Mouse (Mus musculus) layer of hippocampus, adult 9-10 months (tissue): ENCODE results near the gene Zc3h13.
A peak's percentile ranks its signal among the peaks of the same experiment; 100 is the strongest.

Source experiments
- DNase-seq: peaks from one replicate; pipeline ENCODE4 v3.0.0; 2022; ENCODE audit warnings: low spot score

Gene Zc3h13

DNA sequence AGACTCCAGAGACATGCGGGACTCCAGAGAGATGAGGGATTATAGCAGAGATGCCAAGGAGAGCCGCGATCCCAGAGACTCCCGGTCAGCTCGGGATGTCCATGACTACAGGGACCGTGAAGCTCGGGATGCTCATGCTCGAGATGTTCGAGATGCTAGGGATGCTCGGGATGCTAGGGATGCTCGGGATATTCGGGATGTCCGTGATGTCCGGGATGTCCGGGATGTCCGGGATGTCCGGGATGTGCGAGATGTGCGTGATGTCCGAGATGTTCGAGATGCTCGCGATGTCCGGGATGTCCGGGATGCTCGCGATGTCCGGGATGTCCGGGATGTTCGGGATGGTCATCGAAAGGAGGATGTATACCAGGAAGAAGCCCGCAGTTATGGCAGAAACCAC, 39.2 kb downstream of the Zc3h13 start:
- no peak for DNase-seq

- no peak for DNase-seq
Measured at GRCm38 (mm10) chr14:75328062-75328461, 43.9 kb downstream of the Zc3h13 start.

DNA sequence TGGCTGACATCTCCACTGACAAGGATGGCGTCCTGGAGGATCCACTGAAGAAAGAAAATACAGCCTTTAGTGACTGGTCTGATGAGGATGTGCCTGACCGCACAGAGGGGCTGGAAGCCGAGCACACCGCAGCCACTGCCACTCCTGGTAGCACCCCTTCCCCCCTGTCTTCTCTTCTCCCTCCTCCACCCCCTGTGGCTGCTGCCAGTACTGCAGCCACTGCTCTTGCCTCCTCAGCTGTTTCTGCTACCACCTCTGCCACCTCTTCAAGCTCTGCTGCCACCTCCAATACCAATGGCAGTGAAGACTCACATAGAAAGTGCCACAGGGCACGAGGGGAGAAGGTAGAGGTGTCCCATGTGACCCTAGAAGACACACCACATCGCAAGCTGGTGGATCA, 46.4 kb downstream of the Zc3h13 start:
- no peak for DNase-seq

- DNase-seq, result no peak
Measured at GRCm38 (mm10) chr14:75334321-75334720, 50.1 kb downstream of the Zc3h13 start.

GRCm38 (mm10) chr14:75337884-75338283, 53.7 kb downstream of the Zc3h13 start:
- no peak for DNase-seq

- DNase-seq, result no peak
Measured at GRCm38 (mm10) chr14:75346041-75346440, 61.9 kb downstream of the Zc3h13 start.

DNA sequence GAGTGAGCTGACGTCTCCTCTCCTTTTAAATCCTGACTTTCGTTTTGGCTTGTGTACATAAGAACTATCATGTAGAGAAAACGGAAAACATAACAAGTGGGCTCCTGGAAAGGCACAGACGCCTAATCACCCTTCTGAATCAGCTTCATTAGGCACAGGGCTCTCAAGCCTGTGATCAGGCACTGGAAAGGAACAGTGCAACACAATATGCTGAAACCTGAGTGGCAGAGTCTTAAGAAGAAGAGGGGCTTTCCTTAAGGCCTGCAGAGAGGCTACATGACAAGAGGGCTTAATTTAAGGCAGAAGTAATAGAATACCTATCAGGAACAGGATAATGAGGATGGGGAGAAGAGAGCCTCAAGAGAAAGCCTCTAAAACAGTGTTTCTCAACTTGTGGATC, 67.5 kb downstream of the Zc3h13 start:
- DNase-seq, result no peak

- DNase-seq, result no peak
Measured at GRCm38 (mm10) chr14:75363316-75363715, 79.1 kb downstream of the Zc3h13 start.

DNA sequence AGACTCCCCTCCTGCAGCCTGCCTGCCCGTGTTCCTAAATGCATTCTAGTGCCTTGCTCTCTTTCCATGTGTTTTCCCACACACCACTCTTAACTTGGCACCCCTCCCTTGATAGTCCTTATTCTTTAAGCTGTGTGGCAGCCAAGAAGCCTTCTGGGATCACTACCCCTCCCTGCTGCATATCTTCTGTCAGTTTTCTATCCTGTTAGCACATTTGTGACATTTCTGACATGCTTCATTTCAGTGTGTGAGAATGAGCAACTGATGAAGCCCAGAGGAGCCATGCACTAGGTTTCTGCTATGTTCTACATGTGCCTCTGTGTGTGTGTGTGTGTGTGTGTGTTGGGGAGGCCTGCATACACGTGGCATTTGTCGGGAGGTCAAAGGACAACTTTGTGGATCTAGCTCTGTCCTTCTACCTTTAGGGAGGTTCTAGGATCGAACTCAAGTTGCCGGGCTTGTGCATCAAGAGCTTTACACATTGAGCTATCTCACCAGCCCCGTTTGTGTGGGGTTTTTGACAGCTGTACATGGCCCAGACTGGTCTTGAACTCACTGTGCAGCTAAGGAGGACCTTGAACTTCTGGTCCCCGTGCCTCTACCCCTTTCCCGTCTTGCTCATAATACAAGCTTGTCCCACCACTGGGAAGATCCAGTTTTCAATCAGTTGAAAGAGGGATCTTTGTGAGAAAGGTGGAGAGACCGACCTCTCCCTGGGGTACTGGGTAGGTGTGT, 81.3 kb downstream of the Zc3h13 start:
- DNase-seq, result no peak

DNA sequence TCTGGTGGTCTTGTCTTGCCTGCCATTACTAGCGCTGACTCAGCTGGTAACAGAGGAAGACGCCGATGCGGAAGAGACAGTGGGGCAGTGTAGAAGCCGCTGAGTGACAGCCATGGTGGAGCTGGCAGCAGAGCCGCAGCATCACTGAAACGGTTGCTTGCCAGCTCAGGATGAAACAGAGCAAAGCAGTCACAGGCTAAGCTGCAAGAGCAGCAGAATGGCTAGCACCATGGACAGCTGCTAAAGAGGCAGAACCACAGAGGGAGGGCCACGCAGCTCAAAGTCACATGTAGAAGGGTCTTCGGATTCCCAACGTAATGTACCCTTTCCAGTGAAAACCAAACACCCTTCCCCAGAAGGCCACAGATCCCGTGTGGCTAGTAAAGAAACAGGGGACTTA, 82.6 kb downstream of the Zc3h13 start:
- DNase-seq, result no peak

DNA sequence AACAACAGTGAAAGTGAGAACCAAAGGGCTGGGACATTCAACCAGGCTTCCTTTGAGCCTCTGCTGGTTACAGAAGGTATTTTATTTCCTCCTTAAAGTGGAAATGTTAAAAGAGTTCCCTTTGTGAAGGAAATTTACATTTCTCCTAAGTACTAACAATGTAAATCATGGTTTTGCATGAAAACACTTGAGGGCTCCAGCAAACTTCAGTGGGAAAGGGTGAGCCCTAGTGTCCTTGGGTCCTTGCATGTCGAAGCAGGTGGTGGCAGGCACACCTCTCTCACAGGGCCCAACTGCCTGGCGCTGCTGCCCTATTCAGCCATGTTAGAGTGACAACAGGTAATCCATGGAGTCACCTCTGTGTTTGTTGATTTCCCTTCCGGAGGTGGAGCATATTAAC, 83.3 kb downstream of the Zc3h13 start:
- no peak for DNase-seq

GRCm38 (mm10) chr14:75369880-75370279, 85.7 kb downstream of the Zc3h13 start:
- DNase-seq, result peak; percentile 10

- peak; percentile 2 for DNase-seq
Measured at GRCm38 (mm10) chr14:75375006-75375598, 90.9 kb downstream of the Zc3h13 start.

DNA sequence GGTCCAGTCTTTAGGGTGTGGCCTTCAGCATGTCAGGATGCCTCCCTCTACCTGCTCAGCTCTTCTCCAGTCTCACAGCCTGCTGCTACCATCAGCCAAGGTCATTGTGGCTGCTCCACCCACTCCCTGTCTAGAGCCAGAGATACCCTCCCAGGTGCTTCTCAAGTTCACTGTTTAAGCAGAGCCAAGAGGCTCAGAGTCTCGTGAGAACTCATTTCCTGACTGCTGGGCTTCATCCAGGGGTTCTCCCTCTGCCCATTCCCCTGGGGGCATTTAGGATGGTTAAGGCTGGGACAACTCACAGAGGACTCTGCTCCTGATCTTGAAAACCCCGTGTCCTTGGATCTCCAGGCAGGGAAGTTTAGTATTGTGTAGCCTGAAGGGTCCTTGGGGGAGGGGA, 92.1 kb downstream of the Zc3h13 start:
- DNase-seq, result no peak

- DNase-seq, result no peak
Measured at GRCm38 (mm10) chr14:75377612-75378011, 93.4 kb downstream of the Zc3h13 start.
